Mouse (Mus musculus): ENCODE results near the gene Ikzf1.

GRCm38 (mm10) chr11:11794626-11795025 lies 109.8 kb downstream of the Ikzf1 start:
- TF ChIP-seq ZC3H11A (IDR thresholded peaks at IDR 0.05; ENCODE audit: borderline replicate concordance, low read depth, low read length): no peak
- TF ChIP-seq CHD2 (IDR thresholded peaks at IDR 0.05; ENCODE audit: low read depth, low read length): no peak
- TF ChIP-seq ZNF384 (IDR thresholded peaks at IDR 0.05; ENCODE audit: low read depth, low read length): no peak

All from ES-E14 (cell line).